Mouse (Mus musculus): ENCODE results near the gene Tmeff1. TPM values are rescaled to one million over a fixed set of nuclear protein-coding genes. Genes with fewer than 3 reads are reported as not detected.

Gene Tmeff1
- 184 and 192 TPM in 2 replicates for polyA plus RNA-seq (2015; fragmentation: Nextera tagmentation; extraction: Ambion mirVana)

DNA sequence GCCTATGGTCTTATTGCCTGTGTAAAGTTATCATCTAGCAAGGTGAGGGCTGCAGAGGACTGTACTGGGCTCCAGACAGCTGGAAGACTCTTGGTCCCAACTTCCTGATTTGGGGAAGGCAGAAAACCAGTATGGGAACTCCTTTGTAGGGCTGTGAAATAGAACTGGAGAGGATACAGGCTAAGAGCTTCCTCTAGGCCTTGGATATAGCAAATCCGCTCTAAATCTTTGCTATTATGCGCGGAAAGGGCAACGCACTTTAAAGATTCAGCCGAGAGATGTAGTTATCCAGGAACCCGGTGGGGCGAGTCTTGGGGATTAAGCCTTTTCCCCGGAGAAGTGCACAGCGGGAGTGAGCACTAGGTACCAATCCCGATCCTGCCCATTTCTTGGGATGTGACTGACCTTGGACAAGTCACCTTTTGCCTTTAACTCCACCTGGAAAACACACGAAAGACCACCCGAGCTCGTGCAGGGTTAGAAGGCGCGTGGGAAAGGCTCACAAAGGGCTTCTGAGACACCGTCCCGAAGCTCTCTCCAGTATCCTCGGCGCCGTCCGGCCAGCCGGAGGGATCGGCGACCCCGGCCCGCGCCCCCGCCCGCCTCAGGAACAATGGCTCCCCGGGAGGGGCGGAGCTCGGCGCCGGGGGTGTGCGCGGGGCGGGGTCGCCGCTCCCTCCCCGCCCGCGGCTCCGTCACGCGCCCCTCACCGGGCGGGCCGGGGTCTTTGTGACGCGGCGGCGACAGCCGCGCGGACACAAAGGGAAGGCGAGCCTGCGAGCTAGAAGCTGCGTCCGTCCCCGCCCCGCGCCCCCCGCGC is at the start of gene Tmeff1:
TSS of gene Tmeff1 (plus strand) at position 754 of the 820 bp plus-strand sequence.

DNA sequence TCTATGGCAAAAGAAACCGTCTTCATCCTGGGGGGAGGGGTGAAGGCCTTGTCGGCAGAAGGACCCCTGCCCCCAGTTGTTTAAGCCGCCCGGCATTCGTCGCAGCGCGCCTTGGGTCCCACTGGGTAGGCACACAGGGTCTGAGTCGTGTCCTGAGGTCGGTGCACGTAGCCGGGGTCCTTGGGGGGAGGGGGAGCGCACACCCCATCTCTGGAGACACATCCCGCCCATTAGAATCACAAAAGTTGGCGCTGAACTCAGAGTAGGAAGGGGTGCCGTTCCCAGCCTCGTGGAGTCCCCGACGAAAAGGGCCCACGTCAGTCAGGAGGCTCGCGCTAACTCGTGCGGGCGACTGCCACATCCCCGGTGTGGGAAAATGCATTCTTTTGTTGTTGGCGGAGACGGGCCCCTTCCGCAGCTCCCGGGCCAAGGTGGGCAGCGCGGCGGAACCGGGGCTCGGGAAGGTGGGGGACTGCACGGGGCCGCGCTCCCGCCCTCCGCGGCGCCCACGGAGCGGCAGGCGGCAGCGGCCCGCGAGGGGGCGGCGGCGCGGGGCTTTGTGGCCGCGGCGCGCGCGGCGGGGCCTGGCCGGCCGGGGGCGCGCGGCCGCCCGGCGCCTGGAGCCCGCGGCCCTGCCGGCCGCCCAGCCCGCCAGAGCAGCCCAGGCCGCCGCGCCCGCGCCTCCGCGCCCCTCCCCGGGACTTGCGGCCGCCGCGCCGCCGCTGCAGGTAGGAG is 45.0 kb upstream of the Tmeff1 start, which contains the start of gene Msantd3:
TSS of gene Msantd3 (plus strand) at position 95 of the 735 bp plus-strand sequence.

GRCm38 (mm10) chr4:48663271-48663670 is 78.3 kb downstream of the Tmeff1 start, which contains the start of gene Cavin4:
Cavin4 (plus strand) TSS chr4:48663514.

Other genes starting within 250 kb of the Tmeff1 start
- 22.6 and 23.4 TPM in 2 replicates for gene Tex10, start 111.7 kb upstream of the Tmeff1 start, polyA plus RNA-seq (2015; fragmentation: Nextera tagmentation; extraction: Ambion mirVana)
- gene Msantd3, start 45.2 kb upstream of the Tmeff1 start, polyA plus RNA-seq (2015; fragmentation: Nextera tagmentation; extraction: Ambion mirVana) = 17.0 and 20.0 TPM in 2 replicates
- gene Cavin4, start 78.3 kb downstream of the Tmeff1 start, polyA plus RNA-seq (2015; fragmentation: Nextera tagmentation; extraction: Ambion mirVana) = 0.57 and 0.68 TPM in 2 replicates